Mouse (Mus musculus) gastrocnemius, adult 2 months (tissue): ENCODE data around the gene Fbxl8. TPM values are rescaled to one million over a fixed set of nuclear protein-coding genes. Genes with fewer than 3 reads are reported as not detected.
"Not testable (repeated sequence)": the region's sequence is repeated elsewhere in the genome, so short reads cannot be mapped to it uniquely, and the experiment has no call there.

Source experiments
- DNase-seq: peaks from one replicate; pipeline ENCODE4 v3.0.0; 2022
- H3K27ac ChIP-seq: fragments of 200-600 bp; 2 replicates; pipeline ENCODE4 v1.8.1; 2022; ENCODE audit warnings: mild to moderate bottlenecking
- H3K4me3 ChIP-seq: fragments of 200-600 bp; 2 replicates; pipeline ENCODE4 v1.8.1; 2022; ENCODE audit warnings: mild to moderate bottlenecking, moderate library complexity
- CTCF ChIP-seq: fragments of 200-600 bp; IDR thresholded peaks from 2 replicates; pipeline ENCODE4 v1.8.1; 2022; ENCODE audit warnings: antibody characterized with exemption, mild to moderate bottlenecking, moderate library complexity
- intact Hi-C: fragments of 180-260 bp; cut with DNase I; formaldehyde crosslinking; loops from one replicate; pipeline ENCODE4 v1.15.1; 2025
- long read RNA-seq, 2 experiments: library from polyadenylated mRNA; stranded (forward); transcript quantifications; one replicate each; pipeline ENCODE4 v2.0.0; 2021
- total RNA-seq, 2 experiments: library from RNA; stranded (reverse); gene quantifications; 2 replicates each; pipeline ENCODE4 v1.2.3; 2021

Fbxl8 gene
- 1 to 10 TPM; 1.0 to 1.1 TPM for total RNA-seq
- long read RNA-seq, experiment 1: 0 reads
- long read RNA-seq, experiment 2, partial matches to known transcripts: 0 of 1 reads
- long read RNA-seq, experiment 2, other reads (novel, unspliced or antisense): 1 of 1 reads

DNA sequence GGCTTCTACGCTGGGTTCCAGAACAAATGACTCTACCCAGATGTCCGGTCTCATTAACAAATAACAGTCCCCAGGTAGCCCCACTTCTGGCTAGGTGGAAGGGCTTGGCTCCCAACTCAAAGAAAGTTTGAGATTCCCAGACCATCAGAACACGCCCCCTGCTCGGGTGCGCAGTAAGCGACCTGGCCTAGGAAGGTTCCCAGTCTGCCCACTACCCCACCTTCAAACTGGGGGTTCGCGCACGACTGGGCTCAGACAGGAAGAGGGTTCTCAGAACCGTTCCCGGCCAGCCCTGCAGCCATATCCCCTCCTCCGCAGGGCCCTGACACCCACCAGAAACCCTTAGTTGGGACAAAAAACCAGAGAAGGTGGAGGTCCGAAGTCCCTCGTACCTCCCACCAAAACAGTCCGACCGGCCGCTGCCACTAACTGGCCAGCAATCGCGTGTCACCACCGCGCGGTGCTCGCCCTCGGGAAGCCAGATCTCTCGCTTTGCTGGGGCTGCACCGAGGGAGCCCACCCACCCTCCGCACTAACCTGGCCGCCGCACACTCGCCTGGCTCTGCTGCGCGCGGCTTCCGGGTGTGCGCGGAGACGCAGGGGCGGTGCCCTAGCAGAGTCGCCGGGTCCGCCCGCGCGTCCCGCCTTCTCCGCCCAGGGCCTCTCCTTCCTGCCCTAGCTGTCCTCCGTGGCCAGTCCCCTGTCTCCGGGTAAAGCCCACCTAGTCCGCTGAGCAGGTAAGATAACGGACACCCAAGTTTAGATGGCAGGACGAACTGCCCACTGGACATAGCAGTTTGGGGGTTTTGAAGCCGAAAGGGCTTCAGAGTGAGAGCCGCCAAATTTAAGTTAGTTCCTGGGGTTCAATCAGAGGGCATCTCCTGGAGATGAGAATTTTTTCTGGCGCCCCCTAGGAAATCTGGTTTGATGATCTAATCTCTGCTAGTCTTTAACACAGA lies at the start of gene Fbxl8, which contains the start of gene Tradd:
TSS of gene Fbxl8 (plus strand) at position 625 of the 959 bp plus-strand sequence.
TSS of gene Tradd (minus strand) at position 586 of the 959 bp plus-strand sequence.
- peak; percentile 88 for DNase-seq
- H3K4me3 ChIP-seq: peak within 1 kb of the TSS; percentile 90
- peak within 1 kb of the TSS; percentile 82 for H3K27ac ChIP-seq
- intact Hi-C loops: no loop called here
- TF ChIP-seq CTCF: no peak; the same call in 1 of the 2 replicates

GRCm38 (mm10) chr8:105217926-105218522 lies 46.4 kb upstream of the Fbxl8 start:
- DNase-seq: no peak
- no peak overlapping the region for H3K4me3 ChIP-seq
- no peak overlapping the region for H3K27ac ChIP-seq
- intact Hi-C loops: loop anchor here (1.0 to 5.0 kb wide), 3 partner anchors 61 to 96 kb away; no protein-coding TSS in a partner anchor
- TF ChIP-seq CTCF: peak; percentile 79

DNA sequence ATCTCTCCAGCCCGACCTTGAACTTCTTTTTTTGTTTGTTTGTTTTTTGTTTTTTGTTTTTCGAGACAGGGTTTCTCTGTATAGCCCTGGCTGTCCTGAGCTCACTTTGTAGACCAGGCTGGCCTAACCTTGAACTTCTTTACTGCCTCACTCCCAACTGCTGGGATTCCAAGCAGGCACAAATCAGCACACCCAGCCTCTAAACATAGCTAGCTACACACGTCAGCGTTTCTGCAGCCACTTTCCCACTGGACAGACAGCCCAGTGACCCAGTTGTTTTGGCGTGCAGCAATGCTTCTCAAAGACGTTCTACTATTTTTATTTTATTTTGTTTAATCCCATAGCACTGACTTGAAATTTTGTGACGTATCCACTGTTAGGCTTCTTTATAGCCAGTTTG lies 40.6 kb upstream of the Fbxl8 start:
- peak overlapping the region; percentile 95 for H3K27ac ChIP-seq
- no peak for TF ChIP-seq CTCF
- H3K4me3 ChIP-seq: peak overlapping the region; percentile 93
- DNase-seq: peak; percentile 65
- intact Hi-C loops: loop anchor here (5.0 kb wide), 1 partner anchor 52 kb away; the partner anchor contains the start of gene Cbfb

DNA sequence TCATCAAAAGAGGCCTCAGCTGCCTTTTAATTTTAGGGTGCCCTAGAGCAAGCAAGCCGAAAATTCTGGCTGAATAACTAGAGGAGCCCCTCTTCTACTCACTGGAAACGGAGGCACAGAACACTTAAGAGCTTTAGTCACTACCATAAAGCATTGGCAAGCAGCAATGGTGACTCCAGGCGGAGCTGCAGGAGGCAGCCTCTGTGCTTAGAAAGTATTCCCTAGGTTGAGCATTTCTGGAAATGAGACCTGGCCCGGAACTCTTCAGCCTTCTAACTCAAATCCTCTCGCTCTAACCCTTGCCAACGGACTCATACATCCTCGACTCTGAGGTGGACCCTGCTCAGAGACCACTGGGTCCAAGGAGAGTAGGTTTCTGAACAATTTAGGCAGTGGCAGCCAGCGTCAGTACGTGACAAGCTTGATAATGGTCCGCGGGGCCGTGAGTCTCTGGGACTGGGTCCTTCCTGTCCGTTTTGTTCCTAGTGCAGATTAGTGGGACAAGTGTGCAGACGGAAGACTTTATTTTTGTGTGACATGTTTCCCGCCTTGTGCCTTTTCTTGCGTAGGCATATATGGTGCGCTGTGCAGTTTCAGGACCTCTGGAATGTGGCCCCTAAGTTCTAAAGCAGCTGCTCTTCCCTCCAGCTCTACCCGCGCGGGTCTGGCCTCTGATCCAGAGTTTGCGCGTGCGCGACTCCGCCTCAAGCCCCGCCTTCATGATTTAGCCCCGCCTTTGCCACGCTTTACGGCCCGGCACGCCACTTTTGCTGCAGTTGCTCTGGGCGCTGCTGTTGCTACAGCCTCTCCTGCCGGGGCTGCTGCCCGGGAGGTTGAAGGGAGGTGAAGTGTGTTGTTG lies 39.8 kb upstream of the Fbxl8 start, which contains the start of gene D230025D16Rik:
TSS of gene D230025D16Rik (plus strand) at position 733 of the 859 bp plus-strand sequence.
- no peak for TF ChIP-seq CTCF
- intact Hi-C loops: loop anchor here (5.0 kb wide), 1 partner anchor 52 kb away; the partner anchor contains the start of gene Cbfb
- peak within 1 kb of the TSS; percentile 95 for H3K27ac ChIP-seq
- DNase-seq: peak; percentile 96
- H3K4me3 ChIP-seq: peak within 1 kb of the TSS; percentile 93

GRCm38 (mm10) chr8:105225272-105225593 lies 39.2 kb upstream of the Fbxl8 start:
- Histone ChIP-seq H3K27ac (peak overlapping the region; percentile 95), H3K4me3 (peak overlapping the region; percentile 93)
- TF ChIP-seq CTCF: no peak
- DNase-seq: no peak
- intact Hi-C loops: no loop called here

DNA sequence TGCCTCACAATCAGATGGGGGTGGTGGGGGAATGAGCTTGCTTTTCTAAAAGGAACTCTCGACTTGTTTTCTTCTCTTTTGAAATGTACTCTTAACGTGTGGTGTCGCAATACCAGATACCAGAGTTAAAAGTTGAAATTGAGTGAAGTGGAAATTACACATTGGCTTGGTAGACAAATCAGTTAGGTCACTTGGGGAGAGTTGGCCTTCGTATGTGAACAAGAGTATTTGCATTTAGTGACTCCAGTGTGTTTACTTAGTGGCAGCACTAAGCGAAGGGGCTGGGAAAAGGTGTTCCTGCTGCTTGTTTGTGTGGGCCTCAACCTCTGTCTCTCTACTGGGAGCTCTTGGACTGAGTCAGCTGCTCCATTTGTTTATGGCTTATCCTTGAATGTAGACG lies 38.5 kb upstream of the Fbxl8 start:
- TF ChIP-seq CTCF: no peak
- no peak for DNase-seq
- intact Hi-C loops: no loop called here
- H3K27ac ChIP-seq: peak overlapping the region; percentile 95
- peak overlapping the region; percentile 93 for H3K4me3 ChIP-seq

- DNase-seq: no peak
- intact Hi-C loops: no loop called here
- H3K4me3 ChIP-seq: no peak overlapping the region
- no peak for TF ChIP-seq CTCF
- H3K27ac ChIP-seq: peak overlapping the region; percentile 69
Observed at GRCm38 (mm10) chr8:105231503-105232320, 32.7 kb upstream of the Fbxl8 start.

- H3K27ac ChIP-seq: peak overlapping the region; percentile 86; the same call in 1 of the 2 replicates
- H3K4me3 ChIP-seq, DNase-seq, intact Hi-C loops: not testable (repeated sequence)
Observed at GRCm38 (mm10) chr8:105232321-105232693, 32.1 kb upstream of the Fbxl8 start.

GRCm38 (mm10) chr8:105233126-105233935 lies 31.1 kb upstream of the Fbxl8 start:
- intact Hi-C loops: no loop called here
- Histone ChIP-seq H3K4me3 (no peak overlapping the region), H3K27ac (peak overlapping the region; percentile 86)
- no peak for TF ChIP-seq CTCF
- DNase-seq: no peak

DNA sequence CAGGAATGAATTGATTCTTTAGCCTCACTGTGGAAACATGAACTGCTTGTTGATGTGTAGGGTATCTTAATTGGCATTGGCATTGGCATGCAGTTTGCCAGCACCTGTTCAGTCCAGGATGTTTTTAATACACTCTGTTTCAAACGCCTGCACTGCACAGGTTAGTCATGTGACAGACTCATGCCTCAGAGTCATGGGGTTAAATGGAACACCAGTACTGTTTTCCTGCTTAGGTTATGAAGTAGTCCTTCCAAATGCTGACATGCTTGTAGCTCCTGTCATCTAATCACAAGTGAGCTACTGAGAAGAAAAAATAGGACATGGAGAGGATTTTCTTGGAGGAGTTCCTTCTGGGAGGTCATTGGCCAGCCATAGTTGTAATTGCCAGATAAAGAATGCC lies 29.2 kb upstream of the Fbxl8 start:
- H3K27ac ChIP-seq: peak overlapping the region; percentile 86
- no peak overlapping the region for H3K4me3 ChIP-seq
- intact Hi-C loops: no loop called here
- no peak for DNase-seq
- TF ChIP-seq CTCF: no peak
